Mouse (Mus musculus) myocyte (in vitro differentiated cells): ENCODE measurements around the gene Abhd8. TPM values are rescaled to one million over a fixed set of nuclear protein-coding genes. Genes with fewer than 3 reads are reported as not detected.

Source experiments
- H3K27me3 ChIP-seq: one replicate; pipeline ENCODE4 v1.6.1; 2011; ENCODE audit not compliant: control insufficient read depth, insufficient read depth, insufficient read length
- H3K36me3 ChIP-seq: one replicate; pipeline ENCODE4 v1.6.1; 2011; ENCODE audit not compliant: control insufficient read depth, insufficient read depth
- H3K4me2 ChIP-seq: one replicate; pipeline ENCODE4 v1.6.1; 2011; ENCODE audit warnings: low read depth, control low read depth
- H3K4me3 ChIP-seq: one replicate; pipeline ENCODE4 v1.5.1; 2011; ENCODE audit warnings: mild to moderate bottlenecking, control low read depth, moderate library complexity
- H3K79me2 ChIP-seq: one replicate; pipeline ENCODE4 v1.6.1; 2011; ENCODE audit not compliant: control insufficient read depth, insufficient read depth
- H3ac ChIP-seq: one replicate; pipeline ENCODE4 v1.6.1; 2011; ENCODE audit not compliant: control insufficient read depth, insufficient read length
- CEBPB ChIP-seq: IDR thresholded peaks from 2 replicates; pipeline ENCODE4 v1.6.1; 2011; ENCODE audit warnings: mild to moderate bottlenecking, moderate library complexity; ENCODE audit not compliant: poor library complexity, insufficient read depth, severe bottlenecking
- E2F4 ChIP-seq: IDR thresholded peaks from one replicate; pipeline ENCODE4 v1.6.1; 2011; ENCODE audit warnings: mild to moderate bottlenecking, control low read depth, moderate library complexity; ENCODE audit not compliant: insufficient read depth
- MAX ChIP-seq: IDR thresholded peaks from one replicate; pipeline ENCODE4 v1.6.1; 2011; ENCODE audit warnings: low read depth, mild to moderate bottlenecking, control low read depth
- MYOD1 ChIP-seq, 3 experiments: IDR thresholded peaks; one replicate each; pipeline ENCODE4 v1.6.1; 2011; ENCODE audit warnings: control low read depth in 2 of 3, low read depth in 2 of 3, mild to moderate bottlenecking in 2 of 3, moderate library complexity in 1 of 3; ENCODE audit not compliant: insufficient read length in 2 of 3, control insufficient read depth in 1 of 3
- MYOG ChIP-seq, 3 experiments: IDR thresholded peaks; one replicate each; pipeline ENCODE4 v1.6.1; 2011; ENCODE audit warnings: control low read depth in 2 of 3, low read depth in 2 of 3, mild to moderate bottlenecking in 2 of 3; ENCODE audit not compliant: insufficient read length in 2 of 3, control insufficient read depth in 1 of 3, insufficient read depth in 1 of 3
- POLR2A ChIP-seq: IDR thresholded peaks from one replicate; pipeline ENCODE4 v1.6.1; 2011; ENCODE audit warnings: low read depth, mild to moderate bottlenecking, control low read depth, moderate library complexity; ENCODE audit not compliant: insufficient read length
- POLR2AphosphoS2 ChIP-seq: IDR thresholded peaks from one replicate; pipeline ENCODE4 v1.6.1; 2011; ENCODE audit warnings: low read depth, control low read depth; ENCODE audit not compliant: insufficient read length
- REST ChIP-seq: IDR thresholded peaks from one replicate; pipeline ENCODE4 v1.6.1; 2011; ENCODE audit warnings: mild to moderate bottlenecking, control low read depth, moderate library complexity; ENCODE audit not compliant: insufficient read depth, insufficient read length
- SRF ChIP-seq: IDR thresholded peaks from one replicate; pipeline ENCODE4 v1.6.1; 2011; ENCODE audit warnings: low read depth; ENCODE audit not compliant: control insufficient read depth, insufficient read length
- TCF12 ChIP-seq: IDR thresholded peaks from one replicate; pipeline ENCODE4 v1.6.1; 2011; ENCODE audit warnings: mild to moderate bottlenecking, control low read depth; ENCODE audit not compliant: poor library complexity, insufficient read depth, severe bottlenecking
- TCF3 ChIP-seq: IDR thresholded peaks from one replicate; pipeline ENCODE4 v1.6.1; 2011; ENCODE audit warnings: low read depth, control low read depth; ENCODE audit not compliant: insufficient read length
- USF1 ChIP-seq: IDR thresholded peaks from one replicate; pipeline ENCODE4 v1.6.1; 2011; ENCODE audit warnings: low read depth, mild to moderate bottlenecking, control low read depth, moderate library complexity
- polyA plus RNA-seq: library from polyadenylated mRNA; unstranded; fragments of >200 nt; fragmentation: generic; extraction: Trizol; gene quantifications from one replicate; pipeline ENCODE4 v1.2.1, GENCODE M21; 2012; ENCODE audit warnings: missing spikeins

Gene Abhd8
- polyA plus RNA-seq, result 67.0 TPM

DNA sequence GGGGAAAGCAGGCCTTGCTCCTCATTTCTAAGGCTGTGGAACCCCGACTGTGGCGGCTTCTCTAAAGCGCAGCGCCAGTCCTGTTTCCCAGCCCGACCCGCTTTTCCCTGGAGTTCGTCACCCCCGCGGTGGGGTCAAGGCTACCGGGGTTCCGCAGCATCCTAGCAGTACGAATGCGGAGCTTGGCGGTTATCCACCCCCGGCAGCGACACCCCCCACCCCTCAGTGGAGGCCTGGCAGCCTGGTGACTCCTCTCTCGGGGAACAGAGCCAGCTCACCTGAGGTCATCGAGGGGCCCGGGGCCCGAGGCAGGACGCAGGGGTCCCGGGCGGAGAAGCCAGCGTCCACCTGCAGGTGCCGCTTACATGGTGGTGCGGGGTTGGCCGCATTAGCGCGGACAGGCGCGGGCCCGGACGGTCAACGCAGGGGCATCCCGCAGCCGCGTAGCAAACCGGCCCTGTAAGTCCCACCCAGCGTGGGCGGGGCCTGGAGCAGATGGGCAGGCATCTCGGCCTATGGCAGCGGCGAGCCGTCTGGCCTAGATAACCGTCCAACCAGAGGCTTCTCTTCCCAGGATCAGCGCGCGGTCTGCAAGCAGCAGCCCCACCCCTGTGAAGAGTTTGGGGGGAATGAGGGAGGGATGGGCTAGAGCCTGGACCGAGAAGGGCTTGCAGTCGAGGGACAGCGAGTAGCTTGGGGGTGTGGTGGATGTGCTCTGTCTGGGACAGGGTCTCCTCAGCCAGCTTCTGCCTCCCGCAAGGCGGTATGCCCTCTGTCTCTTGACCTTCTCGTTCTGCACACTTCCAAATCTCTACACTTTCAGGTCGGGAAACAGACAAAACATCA is at the start of gene Abhd8:
Gene Abhd8 (minus strand): TSS at position 468 of the 846 bp plus-strand sequence.
- H3K27me3 ChIP-seq, result no peaks in the 10 kb centered on the region
- H3K4me3 ChIP-seq, result peak within 1 kb of the TSS; percentile 45
- H3K4me2 ChIP-seq, result peak within 1 kb of the TSS; percentile 98
- H3K79me2 ChIP-seq, result peaks cover 7% of the 10 kb centered on the region
- H3ac ChIP-seq, result peak within 1 kb of the TSS; percentile 31
- no peak for TF ChIP-seq MAX
- no peak for TF ChIP-seq TCF3
- no peak for TF ChIP-seq REST
- TF ChIP-seq MYOD1 (IDR thresholded peaks at IDR 0.05; ENCODE audit: control insufficient read depth in 1 of 3, insufficient read length in 2 of 3, low read depth in 2 of 3), result peak in 1 of 3 experiments; percentile 1
- peak; percentile 54 for TF ChIP-seq POLR2AphosphoS2
- TF ChIP-seq CEBPB, result no peak
- peak; percentile 82 for TF ChIP-seq POLR2A
- peak; percentile 49 for TF ChIP-seq SRF
- TF ChIP-seq USF1, result no peak
- no peaks in the 10 kb centered on the region for H3K36me3 ChIP-seq

GRCm38 (mm10) chr8:71511644-71512043 is 48.2 kb upstream of the Abhd8 start, which contains the start of gene Plvap:
Plvap (minus strand) TSS chr8:71511752.
- Histone ChIP-seq H3K27me3 (peaks cover 45% of the 10 kb centered on the region), H3K36me3 (no peaks in the 10 kb centered on the region)

DNA sequence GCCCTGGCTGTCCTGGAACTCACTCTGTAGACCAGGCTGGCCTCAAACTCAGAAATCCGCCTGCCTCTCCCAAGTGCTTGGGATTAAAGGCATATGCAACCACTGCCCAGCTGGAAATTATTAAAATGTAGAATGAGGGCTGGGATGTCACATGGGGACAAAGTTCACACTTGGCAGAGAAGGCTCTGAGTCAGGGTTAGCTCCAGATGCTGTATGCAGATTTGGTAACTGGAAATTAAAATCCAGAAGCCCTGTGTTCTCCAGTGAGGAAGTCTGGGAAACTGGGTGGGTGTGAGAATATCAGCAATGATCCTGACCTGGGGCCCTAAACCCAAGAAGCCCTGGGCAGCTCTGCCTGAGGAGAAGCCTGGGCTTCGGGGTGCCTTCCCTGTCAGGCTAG is 45.9 kb upstream of the Abhd8 start:
- H3K4me3 ChIP-seq, result no peak overlapping the region
- peak; percentile 31 for TF ChIP-seq USF1
- no peak for TF ChIP-seq TCF3
- no peak for TF ChIP-seq CEBPB
- TF ChIP-seq SRF, result no peak
- TF ChIP-seq MYOD1 (IDR thresholded peaks at IDR 0.05; ENCODE audit: control insufficient read depth in 1 of 3, insufficient read length in 2 of 3, low read depth in 2 of 3), result no peak
- no peak for TF ChIP-seq MYOG (IDR thresholded peaks at IDR 0.05; ENCODE audit: control insufficient read depth in 1 of 3, insufficient read depth in 1 of 3, insufficient read length in 2 of 3, low read depth in 2 of 3)
- TF ChIP-seq POLR2AphosphoS2, result no peak

More at GRCm38 (mm10) chr8:71511644-71512043, 48.2 kb upstream of the Abhd8 start, which contains the start of gene Plvap:
- Histone ChIP-seq H3ac (no peak within 1 kb of the TSS), H3K4me2 (no peak within 1 kb of the TSS), H3K4me3 (no peak within 1 kb of the TSS), H3K79me2 (no peaks in the 10 kb centered on the region)
- TF ChIP-seq MYOD1 (IDR thresholded peaks at IDR 0.05; ENCODE audit: control insufficient read depth in 1 of 3, insufficient read length in 2 of 3, low read depth in 2 of 3) (no peak), CEBPB (no peak), TCF3 (no peak), MAX (no peak), MYOG (IDR thresholded peaks at IDR 0.05; ENCODE audit: control insufficient read depth in 1 of 3, insufficient read depth in 1 of 3, insufficient read length in 2 of 3, low read depth in 2 of 3) (no peak), E2F4 (no peak)

DNA sequence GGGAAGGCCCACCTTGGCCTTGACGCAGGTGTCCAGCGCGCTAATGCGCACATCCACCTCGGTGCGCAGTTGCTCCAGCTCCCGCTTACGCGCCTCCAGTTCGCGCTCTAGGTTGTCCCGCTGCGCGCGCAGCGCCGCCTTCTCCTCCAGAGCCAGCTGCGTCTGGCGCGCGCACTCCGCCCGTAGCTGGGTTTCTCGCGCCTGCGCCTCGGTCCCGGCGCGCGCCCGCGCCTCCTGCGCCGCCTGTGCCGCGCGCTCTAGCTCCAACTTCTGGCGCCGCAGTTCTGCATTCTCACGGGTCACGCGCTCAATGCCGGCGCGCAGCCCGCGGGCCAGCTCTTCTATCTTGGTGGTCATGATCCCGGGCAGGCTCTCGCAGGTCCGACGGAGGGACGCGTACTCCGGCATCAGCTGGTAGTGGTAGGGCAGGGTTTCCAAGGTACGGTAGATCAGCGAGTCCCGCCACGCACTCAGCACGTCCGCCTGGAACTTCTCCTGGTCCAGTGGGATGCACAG is 44.2 kb upstream of the Abhd8 start:
- Histone ChIP-seq H3K4me3 (no peak overlapping the region), H3K36me3 (no peaks in the 10 kb centered on the region), H3K27me3 (peaks cover 45% of the 10 kb centered on the region), H3ac (no peak overlapping the region), H3K79me2 (no peaks in the 10 kb centered on the region), H3K4me2 (peak overlapping the region; percentile 62)
- no peak for TF ChIP-seq CEBPB
- no peak for TF ChIP-seq MAX
- TF ChIP-seq POLR2A, result no peak
- no peak for TF ChIP-seq TCF12
- TF ChIP-seq MYOG (IDR thresholded peaks at IDR 0.05; ENCODE audit: control insufficient read depth in 1 of 3, insufficient read depth in 1 of 3, insufficient read length in 2 of 3, low read depth in 2 of 3), result no peak

More for the DNA sequence above, 45.9 kb upstream of the Abhd8 start:
- Histone ChIP-seq H3K79me2 (no peaks in the 10 kb centered on the region), H3K27me3 (peaks cover 45% of the 10 kb centered on the region), H3K4me2 (no peak overlapping the region), H3K36me3 (no peaks in the 10 kb centered on the region), H3ac (no peak overlapping the region)

DNA sequence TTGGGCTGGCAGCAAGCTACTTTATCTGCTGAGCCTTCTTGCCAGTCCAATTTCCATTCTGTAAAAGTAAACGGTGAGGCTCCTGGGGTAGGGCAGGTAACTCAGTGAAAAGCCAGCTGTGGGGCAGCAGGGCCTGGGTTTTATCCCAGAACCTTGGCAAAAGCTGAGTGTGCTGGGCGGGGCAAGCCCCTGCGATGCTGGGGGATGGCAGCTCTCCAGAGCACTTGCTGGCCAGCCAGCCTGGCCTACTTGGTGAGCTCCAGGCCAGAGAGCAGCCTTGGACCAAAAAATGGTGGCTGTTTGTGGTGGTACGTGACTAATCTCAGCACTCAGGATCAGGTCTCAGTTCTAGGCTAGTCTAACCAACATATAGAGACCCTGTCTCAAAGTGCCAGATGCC is 42.5 kb upstream of the Abhd8 start:
- Histone ChIP-seq H3ac (no peak overlapping the region), H3K79me2 (no peaks in the 10 kb centered on the region), H3K27me3 (peaks cover 35% of the 10 kb centered on the region), H3K36me3 (no peaks in the 10 kb centered on the region), H3K4me2 (no peak overlapping the region), H3K4me3 (no peak overlapping the region)
- TF ChIP-seq POLR2A (no peak), USF1 (no peak), REST (no peak), MYOG (IDR thresholded peaks at IDR 0.05; ENCODE audit: control insufficient read depth in 1 of 3, insufficient read depth in 1 of 3, insufficient read length in 2 of 3, low read depth in 2 of 3) (no peak), SRF (no peak), TCF12 (no peak), TCF3 (no peak)
